Mouse (Mus musculus): ENCODE data around the gene Gramd2.

The Gramd2 gene

GRCm38 (mm10) chr9:59667904-59668303, 12.0 kb upstream of the Gramd2 start:
- DNase-seq (ENCODE audit: low spot score), result peak; percentile 46

DNA sequence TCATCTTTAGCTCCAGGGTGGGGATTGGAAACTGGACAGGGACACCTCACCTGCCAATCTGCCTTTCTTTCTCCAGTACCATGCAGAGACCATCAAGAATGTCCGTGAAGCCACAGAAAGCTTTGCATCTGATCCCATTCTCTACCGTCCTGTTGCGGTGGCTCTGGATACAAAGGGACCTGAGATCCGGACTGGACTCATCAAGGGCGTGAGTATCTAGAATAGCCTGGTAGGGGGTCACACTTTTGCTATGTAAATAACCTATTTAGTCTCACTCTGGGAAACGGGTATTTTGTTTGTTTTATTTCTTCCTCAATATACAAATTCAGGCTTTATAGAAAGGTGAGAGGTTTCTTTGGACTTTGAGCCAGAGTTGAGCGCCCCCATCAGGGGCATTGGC, 11.5 kb upstream of the Gramd2 start:
- DNase-seq (ENCODE audit: low spot score), result no peak

- no peak for DNase-seq (ENCODE audit: low spot score)
Measured at GRCm38 (mm10) chr9:59669172-59669571, 10.8 kb upstream of the Gramd2 start.

DNA sequence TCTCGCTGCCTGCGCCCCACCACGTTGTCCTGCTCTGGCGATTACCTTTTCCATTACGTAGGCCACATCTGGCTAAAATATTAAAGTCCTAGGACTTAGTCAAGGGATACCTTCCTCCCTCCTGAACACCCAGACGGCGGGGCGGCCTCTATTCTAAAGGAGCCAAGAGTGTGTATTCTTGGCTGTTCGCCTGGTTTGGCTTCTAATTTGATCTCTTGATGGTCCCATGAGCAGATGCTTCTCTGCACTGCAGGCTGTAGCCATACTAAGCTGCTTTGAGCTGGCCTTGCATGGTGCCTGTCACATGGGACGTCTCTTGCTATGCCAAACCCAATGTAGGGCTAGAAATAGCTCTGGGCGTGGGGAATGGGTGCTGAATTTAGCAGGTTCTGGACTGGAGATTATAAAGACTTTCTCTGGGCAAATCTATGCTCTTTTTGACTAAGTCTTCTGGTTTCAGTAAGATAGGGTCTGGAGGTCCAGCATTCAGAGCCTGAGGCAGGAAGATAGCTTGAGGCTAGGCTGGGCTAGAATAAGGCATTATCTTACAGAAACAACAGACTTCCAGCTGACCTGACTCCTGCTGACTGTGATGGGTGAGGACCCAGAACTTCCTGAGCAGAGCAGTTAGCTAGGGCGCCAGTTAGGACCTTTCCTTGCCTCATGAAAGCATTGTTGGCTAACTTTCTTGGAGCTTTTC, 7.6 kb upstream of the Gramd2 start:
- no peak for DNase-seq (ENCODE audit: low spot score)

GRCm38 (mm10) chr9:59673427-59673826, 6.5 kb upstream of the Gramd2 start:
- DNase-seq (ENCODE audit: low spot score), result no peak

GRCm38 (mm10) chr9:59675598-59675997, 4.3 kb upstream of the Gramd2 start:
- DNase-seq (ENCODE audit: low spot score), result no peak

DNA sequence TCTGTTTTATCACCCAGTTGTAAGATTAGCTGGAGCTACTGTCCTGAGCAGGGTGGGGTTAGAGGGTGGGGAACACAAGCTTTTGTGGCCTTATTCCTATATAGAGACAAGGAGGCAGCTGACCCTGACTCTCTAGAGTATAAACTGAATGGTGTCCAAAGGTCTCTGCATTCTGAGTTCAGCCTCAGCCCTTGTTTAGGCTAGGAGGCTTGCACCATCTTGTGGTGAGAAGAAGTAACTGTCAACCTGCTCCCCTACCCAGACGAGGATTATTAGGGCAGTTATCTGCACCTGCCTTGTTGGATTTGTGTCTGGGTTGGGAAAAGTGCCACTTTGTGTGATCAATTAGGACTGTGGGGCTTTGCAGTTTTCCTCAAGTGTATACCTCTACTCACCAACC, 1.6 kb upstream of the Gramd2 start:
- DNase-seq (ENCODE audit: low spot score), result peak; percentile 56

GRCm38 (mm10) chr9:59680534-59680875, 561 bp downstream of the Gramd2 start:
- DNase-seq (ENCODE audit: low spot score), result peak; percentile 44

- DNase-seq (ENCODE audit: low spot score), result no peak
Measured at GRCm38 (mm10) chr9:59684020-59684419, 4.1 kb downstream of the Gramd2 start.

DNA sequence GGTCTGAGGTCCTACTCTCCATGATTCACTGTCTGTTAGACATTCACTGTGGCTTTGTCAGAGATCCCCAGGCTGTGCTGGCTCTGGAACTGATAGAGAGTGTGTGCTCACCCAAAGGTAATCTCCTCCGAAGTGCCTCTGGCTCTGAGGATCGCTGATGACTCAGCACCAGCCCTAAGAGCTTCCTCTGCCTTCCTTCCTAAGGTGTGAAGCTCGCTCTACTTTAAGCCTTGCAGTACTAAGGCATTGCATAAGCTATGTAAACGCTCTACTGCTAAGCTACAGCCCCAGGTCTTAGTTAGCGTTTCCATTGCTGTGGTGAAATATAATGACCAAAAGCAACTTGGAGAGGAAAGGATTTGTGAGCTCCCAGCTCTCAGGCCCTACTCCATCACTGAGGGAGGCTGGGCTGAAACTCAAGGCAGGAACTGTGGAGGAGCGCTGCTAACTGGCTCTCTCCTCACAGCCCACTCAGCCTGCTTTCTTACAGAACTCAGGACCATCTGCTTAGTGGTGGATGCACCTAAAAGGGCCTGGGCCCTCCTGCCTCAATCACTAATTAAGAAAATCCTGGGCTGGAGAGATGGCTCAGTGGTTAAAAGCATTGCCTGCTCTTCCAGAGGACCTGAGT, 7.6 kb downstream of the Gramd2 start:
- DNase-seq (ENCODE audit: low spot score), result peak; percentile 67

DNA sequence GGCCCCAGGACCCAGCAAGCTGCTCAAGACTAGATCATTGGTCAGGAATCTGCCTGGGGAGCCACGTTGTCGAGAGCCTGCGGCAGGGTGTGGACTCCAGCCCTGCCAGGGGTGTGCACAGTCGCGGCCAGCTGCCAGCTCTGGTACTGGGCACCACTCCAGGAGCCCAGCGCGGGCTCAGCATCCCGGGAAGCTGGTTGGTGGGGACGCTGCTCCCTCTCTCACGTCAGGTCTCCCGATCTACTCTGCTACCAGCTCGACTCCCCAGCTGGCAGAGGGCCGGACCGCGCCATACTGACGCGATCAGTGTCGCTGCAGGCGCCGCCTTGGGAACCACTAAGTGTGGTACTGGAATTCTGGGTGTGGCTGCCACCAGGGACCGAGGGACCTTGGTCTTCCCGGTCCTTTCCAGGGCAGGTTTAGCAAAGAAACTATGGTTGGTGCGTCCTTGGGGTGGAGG, 11.7 kb downstream of the Gramd2 start:
- DNase-seq (ENCODE audit: low spot score), result no peak

GRCm38 (mm10) chr9:59692145-59692544, 12.2 kb downstream of the Gramd2 start:
- DNase-seq (ENCODE audit: low spot score), result no peak

GRCm38 (mm10) chr9:59694571-59695450, 14.9 kb downstream of the Gramd2 start:
- DNase-seq (ENCODE audit: low spot score), result peak; percentile 79

DNA sequence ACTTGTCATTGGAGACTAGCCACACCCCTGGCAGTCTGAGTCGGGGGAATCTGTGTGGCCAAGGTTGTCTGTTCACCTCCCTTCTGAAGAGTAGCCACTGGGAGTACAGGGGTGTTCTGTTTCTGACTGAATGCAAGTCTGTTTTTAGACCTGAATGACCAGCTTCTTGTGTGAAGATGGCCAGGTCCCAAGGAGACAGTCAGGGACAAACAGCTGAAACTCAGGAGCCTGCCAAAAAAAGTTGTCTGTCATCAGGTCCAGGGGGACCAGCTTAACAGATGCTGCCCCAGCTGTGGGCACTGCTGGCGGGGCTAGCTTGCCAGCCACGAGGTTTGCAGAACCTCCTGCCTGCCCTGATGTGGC, 15.5 kb downstream of the Gramd2 start:
- no peak for DNase-seq (ENCODE audit: low spot score)

DNA sequence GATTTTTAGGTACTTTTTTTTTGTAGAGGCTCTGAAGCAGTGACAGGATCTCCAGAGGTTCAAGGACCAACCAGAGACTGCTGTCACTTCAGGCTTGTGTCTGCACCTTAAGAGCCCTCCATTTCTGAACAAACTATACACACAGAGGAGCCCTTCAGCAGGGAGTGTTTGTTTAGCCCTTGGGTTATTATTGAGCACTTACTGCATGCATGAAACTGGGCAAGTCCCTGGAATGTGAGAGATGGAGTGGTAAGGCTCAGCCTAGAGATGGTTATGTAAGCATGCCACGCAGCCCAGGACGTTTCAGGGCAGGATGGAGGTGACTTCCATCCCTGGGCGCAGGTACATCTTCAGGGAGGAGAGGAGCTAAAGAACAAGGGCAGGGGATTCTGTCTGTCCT, 16.4 kb downstream of the Gramd2 start:
- DNase-seq (ENCODE audit: low spot score), result no peak

GRCm38 (mm10) chr9:59701094-59701493, 21.1 kb downstream of the Gramd2 start:
- DNase-seq (ENCODE audit: low spot score), result no peak

GRCm38 (mm10) chr9:59703099-59703498, 23.2 kb downstream of the Gramd2 start:
- no peak for DNase-seq (ENCODE audit: low spot score)

GRCm38 (mm10) chr9:59706850-59707825, 27.2 kb downstream of the Gramd2 start:
- peak; percentile 80 for DNase-seq (ENCODE audit: low spot score)

DNA sequence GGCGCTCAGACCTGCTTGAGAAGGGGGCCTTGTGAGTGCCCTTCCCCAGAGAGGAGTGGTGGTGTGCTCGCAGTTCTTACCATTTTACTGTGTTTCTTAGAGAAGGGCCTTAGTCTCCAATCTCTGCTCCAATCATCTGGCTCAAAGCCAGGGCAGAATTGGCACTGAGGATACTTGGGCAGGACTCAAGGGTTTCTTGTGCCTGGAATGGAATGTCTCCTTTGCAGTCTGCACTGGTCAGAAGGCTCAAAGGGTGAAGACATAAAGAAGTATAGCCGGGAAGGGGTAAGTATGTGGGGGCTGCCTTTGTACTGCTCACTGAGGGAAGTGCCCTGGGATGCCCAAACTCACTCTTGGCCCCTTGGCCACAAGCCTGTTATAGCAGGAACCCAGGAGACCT, 29.3 kb downstream of the Gramd2 start:
- DNase-seq (ENCODE audit: low spot score), result no peak

DNA sequence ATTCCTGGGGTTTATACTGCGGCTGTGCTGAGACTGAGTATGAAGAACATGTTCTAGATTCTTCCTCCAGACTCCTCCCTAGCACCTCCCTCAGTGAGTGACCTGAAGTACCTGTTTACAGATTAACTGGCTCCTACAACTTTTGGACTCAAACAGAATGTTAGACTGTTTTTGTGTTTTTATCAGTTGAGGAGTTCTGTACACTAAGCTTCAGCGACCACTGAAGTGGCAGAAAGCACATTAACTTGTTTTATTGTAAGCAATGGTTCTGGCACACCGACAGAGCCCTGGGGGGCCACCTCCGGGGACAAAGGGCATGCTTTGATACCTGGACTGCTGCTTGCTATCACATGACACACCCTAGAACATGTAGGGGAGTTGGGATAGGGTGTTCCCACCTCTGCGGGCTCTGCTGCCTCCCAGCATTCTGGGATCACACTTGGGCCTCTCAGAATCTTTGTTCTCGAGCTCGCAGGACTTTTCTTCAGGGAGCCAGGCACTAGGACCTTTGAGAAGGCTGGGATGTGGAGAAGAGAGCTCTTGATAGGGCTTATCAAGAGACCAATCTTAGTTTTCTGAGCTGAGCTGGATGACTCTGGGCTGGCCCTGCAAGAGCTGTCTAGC, 36.4 kb downstream of the Gramd2 start:
- peak; percentile 77 for DNase-seq (ENCODE audit: low spot score)

GRCm38 (mm10) chr9:59718237-59718636, 38.3 kb downstream of the Gramd2 start:
- no peak for DNase-seq (ENCODE audit: low spot score)

All from yolk sac, embryonic 10.5 days (tissue).